Mouse (Mus musculus) cerebellum, postnatal 25 days (tissue): Measurements from ENCODE around the gene Cyb5rl.

Source experiments
- DNase-seq, 2 experiments: peaks; one replicate each; pipeline ENCODE4 v3.0.0; 2021; ENCODE audit warnings: mixed read lengths in 2 of 2

Gene Cyb5rl

DNA sequence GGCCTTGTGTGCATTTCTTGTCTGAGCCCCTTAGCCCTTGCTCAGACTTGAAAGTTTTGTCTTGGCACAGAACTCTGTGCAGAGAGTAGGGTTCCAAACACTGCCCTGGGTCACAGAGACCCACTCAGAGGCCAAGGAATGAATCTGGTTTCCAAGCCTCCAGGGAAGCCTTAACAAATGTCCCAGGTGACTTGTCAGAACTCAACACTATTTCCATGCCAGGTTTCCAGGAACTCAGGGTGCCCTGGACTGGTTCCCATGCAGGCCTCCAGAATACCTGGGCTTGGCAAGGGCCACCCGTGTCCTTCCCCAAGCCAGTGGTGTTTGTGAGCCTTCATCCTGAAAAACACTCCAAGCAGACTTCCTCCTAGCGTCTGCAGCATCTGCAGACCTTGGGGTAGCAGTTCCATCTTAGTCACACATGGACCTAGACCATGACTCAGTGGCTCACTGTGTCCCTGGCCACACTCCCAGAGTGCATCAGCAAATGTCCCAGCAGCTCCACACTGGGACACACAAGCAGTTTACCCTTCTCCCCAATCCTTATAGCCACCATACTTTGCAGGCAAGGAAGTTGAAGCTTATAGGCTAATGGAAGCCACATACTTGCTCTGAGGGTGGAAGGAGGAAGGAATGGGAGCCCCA is 51.1 kb downstream of the Cyb5rl start:
- no peak for DNase-seq

DNA sequence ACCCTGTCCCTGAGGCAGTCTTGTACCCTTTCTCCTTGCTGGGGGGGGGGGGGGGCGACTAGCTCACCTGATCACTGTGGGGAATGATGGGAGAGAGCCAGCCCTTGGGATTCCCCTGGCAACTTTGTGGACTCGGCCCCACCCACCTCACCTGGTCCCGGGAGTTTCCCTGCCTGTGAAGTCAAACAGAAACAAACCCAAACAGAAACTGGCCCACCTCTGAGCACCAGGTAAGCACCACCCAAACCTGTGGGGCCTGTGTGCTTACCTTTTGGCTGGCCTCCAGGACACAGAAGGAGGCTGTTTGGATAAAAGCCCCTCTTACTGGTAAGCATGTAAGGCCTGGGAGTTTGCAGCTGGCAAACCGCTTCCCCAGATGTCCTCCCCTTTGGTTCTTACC is 52.3 kb downstream of the Cyb5rl start:
- no peak for DNase-seq

DNA sequence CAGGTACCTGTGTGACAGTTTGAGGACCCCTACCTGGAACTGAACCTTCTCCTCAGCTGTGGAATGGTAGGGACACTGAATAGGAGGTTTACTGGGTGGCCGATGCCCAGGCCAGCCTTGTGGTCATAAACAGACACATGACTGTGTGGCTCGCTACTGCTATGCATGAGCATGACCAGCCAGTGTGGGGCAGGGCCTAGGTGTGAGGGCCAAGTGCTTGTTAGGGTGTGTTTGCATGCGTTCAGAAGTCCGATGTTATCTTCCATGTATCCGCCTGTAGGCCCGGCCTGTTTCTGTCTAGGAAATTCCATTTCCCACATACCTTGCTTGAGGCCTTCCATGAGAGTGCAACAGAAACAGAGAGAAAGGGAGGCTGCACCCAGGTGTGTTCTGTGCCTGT is 53.9 kb downstream of the Cyb5rl start:
- no peak for DNase-seq

DNA sequence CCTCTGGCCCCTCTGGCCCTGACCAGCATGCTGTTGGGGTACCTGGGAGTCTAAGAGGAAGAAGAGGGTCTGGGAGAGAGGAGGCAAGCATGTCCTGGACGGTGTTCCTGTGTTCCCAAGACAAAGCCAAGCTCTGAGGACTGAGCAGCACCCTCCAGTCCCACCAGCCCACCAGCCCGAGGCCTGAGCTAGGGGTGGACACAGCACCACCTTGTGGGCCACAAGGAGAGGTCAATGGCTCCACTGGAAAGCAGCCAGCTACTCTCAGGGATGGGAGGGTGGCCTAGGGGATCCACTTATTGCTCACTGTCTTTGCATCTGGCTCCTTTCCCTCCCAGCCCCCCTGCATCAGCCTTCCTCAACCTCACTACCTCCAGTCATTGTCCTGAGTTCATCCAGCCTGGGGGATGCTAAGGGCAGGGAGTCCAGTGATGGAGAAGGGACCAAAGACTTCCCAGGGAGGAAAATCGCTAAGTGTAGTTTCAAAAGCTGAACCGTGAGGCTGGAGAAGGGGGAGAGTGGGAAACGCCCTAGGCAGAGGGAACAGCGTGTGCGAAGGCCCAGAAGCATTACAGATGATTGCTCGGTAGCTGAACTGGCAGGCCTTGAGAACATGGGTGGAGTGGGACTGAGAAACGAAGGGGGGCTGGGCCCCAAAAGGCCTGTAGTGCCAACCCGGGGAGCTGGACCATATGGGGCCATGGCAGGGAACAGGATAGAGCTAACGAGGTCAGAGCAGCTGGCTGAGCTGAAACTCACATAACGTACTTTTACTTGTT is 54.6 kb downstream of the Cyb5rl start:
- peak; percentile 26 to 61 for DNase-seq

DNA sequence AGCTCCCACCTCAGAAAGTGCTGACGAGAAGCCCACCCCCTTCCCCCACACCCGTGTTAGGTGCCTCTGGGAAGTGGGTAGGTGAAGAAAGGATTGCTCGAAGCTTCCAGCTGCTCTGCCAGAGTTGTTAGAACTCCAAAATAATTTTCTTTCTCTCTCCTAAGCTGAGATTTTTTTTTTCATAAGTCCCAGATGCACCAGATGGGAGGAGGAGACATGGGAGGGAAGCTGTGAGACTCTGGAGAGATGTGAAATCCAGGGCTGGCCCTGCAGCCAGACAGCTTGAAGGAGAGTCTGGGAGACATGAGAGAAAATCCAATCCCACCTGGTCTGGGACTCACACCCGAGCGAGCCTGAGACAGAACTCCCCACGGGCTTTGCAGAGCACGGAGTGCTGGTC is 57.6 kb downstream of the Cyb5rl start:
- no peak for DNase-seq

DNA sequence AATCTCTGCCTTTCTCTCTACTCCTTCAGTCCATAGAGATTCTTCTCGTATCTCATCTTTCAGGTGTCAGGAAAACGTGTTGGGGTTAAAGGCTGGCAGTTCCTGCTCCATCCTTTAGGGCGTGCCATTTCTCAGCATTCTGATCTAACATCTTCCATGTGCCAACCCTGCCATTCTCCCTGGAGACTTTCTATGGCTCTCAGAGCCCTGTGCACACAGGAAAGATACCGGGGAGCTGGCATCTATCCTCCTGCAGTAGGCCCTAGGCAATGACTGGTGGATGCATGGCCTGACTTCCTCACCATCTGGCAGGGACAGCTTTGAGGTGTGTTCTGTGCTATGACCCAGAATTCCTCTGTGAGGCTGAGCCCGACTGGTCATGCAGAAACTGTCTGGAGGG is 58.3 kb downstream of the Cyb5rl start:
- peak; percentile 33 to 37 for DNase-seq

DNA sequence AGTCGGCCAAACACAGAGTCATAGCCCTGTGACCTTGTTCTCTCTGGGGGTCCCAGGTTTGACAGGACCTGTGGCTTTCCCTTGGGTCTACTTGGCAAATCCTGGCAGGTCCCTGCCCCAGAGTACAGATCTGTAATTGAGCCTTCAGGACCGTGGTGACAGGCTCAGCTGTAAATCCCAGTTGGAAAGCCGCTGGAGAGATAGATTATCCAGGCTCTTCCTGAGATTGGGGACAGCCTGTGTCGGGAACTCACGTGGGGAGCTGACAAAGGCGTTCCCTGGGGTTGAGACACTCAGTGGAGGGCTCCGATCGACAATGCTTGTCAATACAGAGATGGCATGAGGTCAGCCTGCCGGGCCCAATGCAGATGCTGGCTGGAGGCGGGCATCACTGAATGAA is 59.6 kb downstream of the Cyb5rl start:
- no peak for DNase-seq

DNA sequence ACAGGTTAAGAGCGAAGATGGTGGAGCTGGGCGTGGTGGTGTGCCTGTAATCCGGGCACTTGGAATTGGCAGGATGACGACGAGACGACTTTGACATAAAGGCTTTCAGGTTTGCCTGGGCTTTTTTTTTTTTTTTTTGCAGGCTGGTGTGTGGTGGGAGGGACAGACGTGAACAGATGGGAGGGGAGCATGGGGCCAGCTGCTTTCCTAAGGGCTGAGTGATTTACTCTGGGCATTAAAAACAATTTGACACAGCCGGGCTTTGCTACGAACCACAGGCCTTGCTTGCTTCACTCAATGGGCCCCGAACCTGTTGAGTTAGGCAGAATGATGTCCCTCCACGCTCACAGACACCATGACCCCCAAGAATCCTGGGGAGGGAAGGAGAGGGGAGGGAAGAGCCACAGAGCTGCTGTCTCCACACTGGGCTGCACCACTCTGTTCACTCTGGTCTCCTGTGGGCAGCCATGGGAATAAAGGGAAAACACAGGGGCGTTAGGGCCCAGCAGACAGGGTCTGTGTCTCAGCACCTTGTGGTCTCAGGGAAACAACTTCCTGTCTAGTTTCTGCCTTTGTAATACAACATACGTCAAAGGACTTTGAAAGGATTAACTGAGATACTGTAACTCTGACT is 60.2 kb downstream of the Cyb5rl start:
- DNase-seq, result no peak

DNA sequence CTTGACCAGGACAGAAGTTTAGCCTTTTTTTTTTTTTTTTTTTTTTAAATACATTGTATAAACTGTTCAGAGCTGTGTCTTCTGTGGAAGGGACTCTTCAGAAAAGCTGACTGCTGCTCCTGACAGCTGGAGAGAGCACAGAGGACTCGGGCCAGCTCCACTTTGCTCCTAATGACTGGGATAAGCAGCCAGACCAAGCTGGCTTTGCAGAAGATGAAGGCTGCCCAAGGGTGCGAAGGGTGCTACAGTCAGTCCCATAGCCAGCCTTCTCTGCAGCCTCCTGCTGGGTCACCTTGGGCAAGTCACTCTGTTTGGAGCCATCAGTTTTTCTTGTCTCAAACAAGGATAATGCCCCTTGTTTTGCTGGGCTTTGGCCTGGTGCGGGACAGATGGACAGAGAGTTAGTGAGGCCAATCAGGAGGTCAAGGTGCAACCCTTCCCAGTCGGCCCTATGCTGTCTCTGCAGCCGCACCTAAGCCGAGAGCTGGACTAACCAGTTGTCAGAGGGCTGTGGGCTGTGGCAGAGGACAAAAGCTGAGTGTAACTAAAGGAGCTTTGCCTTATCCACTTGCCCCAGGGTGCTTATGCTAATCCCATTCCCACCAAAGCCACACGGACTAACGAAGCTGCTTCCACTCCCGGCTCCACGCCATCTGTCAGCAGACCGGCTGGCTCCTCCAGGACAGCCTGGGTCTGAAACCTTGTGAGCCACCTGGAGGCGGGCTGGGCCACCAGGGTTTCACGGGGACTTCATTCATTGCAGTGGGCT is 61.3 kb downstream of the Cyb5rl start:
- peak; percentile 69 to 80 for DNase-seq

DNA sequence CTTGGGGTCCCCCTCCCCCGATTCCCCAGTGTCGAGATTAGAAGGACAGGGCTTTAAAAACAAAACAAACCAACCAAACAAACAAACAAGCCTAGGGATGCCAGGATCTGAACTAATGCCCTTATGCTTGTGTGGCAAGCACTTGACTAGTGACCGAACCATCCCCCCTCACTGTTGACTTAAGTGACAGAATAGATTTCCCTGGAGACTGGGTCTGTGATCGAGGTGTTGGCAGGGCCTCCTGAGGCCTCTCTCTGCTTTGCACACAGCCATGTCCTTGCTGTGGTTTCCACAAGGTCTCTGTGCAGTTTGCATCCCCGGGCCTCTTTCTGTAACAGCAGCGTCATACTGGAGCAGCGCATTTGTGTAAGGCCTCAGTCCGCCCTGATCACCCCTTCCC is 62.6 kb downstream of the Cyb5rl start:
- no peak for DNase-seq

DNA sequence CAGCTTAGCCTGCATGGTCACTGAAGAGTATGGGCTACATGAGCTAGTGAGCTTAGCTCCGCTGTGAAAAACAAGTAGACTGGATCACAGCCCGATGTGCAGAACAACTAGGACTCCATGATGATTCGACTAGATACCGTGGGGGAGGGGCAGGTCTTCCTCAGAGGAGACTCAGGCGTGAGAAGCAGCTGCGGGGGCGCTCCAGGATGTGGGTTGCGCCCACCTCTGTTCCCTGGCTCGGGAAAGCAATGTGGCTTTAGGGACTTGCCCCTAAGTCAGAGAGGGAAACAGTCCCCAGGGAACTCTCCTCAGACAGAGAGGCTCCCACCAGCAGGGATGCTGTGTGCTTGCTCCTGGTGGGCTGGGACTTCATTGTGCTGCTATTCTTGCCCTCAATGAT is 63.7 kb downstream of the Cyb5rl start:
- DNase-seq, result no peak

DNA sequence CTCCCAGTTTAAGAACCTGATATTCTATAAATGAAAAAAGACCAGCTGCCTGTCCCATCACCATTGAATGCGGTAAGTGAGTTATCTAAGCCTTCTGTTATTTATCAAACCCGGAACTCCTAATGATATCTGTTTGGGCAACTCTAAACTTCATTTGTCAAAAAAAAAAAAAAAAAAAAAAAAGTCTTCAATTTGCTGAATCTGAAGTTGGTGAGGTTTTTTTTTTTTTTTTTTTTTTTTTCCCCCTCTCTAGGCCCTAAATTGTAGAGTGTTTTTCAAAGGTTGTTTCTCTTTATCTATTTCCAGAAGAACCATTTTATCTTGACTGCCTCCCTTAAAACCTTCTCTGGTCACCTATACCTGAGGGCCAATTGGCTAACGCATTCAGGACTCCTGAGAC is 68.1 kb downstream of the Cyb5rl start:
- no peak for DNase-seq

DNA sequence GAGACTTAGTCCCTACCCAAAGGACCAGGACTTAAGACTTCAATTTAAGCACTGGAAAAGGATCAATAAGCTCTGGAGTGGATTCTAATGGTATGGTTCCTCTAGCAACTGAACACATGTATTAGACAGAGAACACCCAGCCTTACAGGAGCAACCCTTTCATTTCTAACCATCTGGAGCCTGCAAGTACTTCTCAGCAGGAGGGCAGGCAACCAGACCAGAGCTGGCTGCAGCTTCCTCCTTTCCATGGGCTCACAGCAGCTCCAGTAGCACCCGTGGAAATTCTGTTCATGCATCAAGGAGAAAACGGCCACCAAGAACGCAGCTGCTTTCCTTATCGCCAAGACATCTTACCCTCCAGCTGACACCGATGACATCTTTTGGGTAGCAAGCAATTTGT is 68.9 kb downstream of the Cyb5rl start:
- DNase-seq, result peak in 1 of 2 experiments; percentile 49

DNA sequence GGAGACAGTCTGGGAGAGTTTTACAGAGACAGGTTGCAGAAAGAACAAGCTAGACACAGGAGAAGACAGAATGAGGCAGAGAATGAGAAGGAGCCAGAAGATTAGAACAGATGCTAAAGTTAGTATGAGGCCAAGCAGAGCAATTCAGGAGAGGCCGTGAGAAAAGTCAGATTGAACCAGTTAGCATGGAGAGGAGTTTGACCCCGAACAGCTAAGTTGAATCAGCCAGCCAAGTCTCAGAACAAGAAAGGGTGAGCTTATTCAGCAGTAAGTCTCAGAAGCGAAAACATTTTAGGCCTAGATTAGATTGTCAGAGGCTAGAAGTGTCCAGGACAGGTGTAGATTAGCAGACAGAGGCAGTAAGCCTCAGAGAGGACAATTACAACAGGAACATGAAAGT is 69.7 kb downstream of the Cyb5rl start:
- no peak for DNase-seq
